Mouse (Mus musculus) olfactory bulb, adult 2 months (tissue): ENCODE data around the gene Vwa5b1. TPM values are rescaled to one million over a fixed set of nuclear protein-coding genes. Genes with fewer than 3 reads are reported as not detected.

Experiments used
- H3K27ac ChIP-seq: fragments of 200-500 bp; 2 replicates; pipeline ENCODE4 v1.5.1; 2012; ENCODE audit warnings: low read depth, low read length; ENCODE audit not compliant: insufficient read depth
- H3K4me1 ChIP-seq: fragments of 200-500 bp; 2 replicates; pipeline ENCODE4 v1.6.1; 2012; ENCODE audit warnings: low read length; ENCODE audit not compliant: control insufficient read depth, insufficient read depth
- H3K4me3 ChIP-seq: fragments of 200-500 bp; 2 replicates; pipeline ENCODE4 v1.5.1; 2012; ENCODE audit warnings: mild to moderate bottlenecking, low read depth, low read length, moderate library complexity; ENCODE audit not compliant: insufficient read depth
- CTCF ChIP-seq: fragments of 200-500 bp; IDR thresholded peaks from 2 replicates; pipeline ENCODE4 v1.5.1; 2012; ENCODE audit warnings: low read depth, mild to moderate bottlenecking, low read length, moderate library complexity; ENCODE audit not compliant: insufficient read depth
- POLR2A ChIP-seq: fragments of 200-500 bp; IDR thresholded peaks from 2 replicates; pipeline ENCODE4 v1.6.1; 2012; ENCODE audit warnings: mild to moderate bottlenecking, low read depth, low read length, moderate library complexity; ENCODE audit not compliant: insufficient read depth
- WGBS: fragments of 180-500 bp; shearing (Covaris S2); methylation state at CpG from one replicate; pipeline ENCODE4 v1.1.7; 2018; 5-methylcytosine and 5-hydroxymethylcytosine counted together
- polyA plus RNA-seq: library from polyadenylated mRNA; stranded (reverse); fragments of >200 nt; gene quantifications from 2 replicates; pipeline ENCODE4 v1.2.4, GENCODE M21; 2012; ENCODE audit warnings: low replicate concordance; ENCODE audit not compliant: missing spikeins, insufficient read depth, insufficient read length

The Vwa5b1 gene
- polyA plus RNA-seq, 1 experiment: not detected

DNA sequence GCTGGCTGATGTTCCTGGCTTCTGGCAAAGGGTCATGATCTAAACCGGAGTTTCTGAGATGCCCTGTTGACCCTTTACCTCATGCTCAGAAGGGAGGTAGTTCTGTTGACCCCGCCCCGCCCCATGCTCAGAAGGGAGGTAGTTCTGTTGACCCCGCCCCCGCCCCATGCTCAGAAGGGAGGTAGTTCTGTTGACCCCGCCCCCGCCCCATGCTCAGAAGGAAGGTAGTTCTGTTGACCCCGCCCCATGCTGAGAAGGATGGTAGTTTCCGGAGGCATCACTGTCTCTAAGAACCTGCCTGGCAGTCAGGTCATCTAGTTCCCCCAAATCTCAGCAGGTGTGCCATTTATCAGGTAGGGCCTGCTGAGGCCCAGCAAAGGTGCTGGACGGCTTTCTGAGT, 88.1 kb downstream of the Vwa5b1 start:
- no peak for TF ChIP-seq POLR2A
- TF ChIP-seq CTCF: no peak
- 44% methylated on average over 10 of the region's 10 CpGs for WGBS
- peaks cover 36% of the 10 kb centered on the region for H3K4me1 ChIP-seq
- H3K27ac ChIP-seq: no peak overlapping the region
- no peak overlapping the region for H3K4me3 ChIP-seq

DNA sequence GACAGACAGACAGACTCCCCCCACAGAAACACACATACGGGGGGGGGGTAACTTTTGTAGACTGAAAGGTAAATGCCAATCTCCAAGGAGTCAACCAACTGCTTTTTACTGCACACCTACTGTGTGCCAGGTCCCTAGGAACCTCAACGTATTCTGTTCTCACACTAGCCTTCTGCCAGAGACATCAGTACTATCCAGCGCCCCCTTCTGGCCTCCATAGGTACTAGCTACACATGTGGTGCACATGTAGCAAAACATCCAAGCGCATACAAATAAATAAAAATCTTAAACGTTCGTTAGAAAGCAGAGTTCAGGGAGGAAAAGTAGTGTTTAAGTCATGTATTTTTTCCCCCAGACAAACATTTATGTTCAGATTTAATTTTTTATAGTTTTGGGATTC, 88.6 kb downstream of the Vwa5b1 start:
- WGBS: 53% methylated on average over 6 of the region's 6 CpGs
- H3K4me1 ChIP-seq: peaks cover 33% of the 10 kb centered on the region
- H3K27ac ChIP-seq: no peak overlapping the region
- no peak for TF ChIP-seq CTCF
- no peak for TF ChIP-seq POLR2A
- no peak overlapping the region for H3K4me3 ChIP-seq

- H3K4me3 ChIP-seq: no peak overlapping the region
- H3K27ac ChIP-seq: no peak overlapping the region
- TF ChIP-seq CTCF (no peak), POLR2A (no peak)
- peaks cover 33% of the 10 kb centered on the region for H3K4me1 ChIP-seq
- 49% methylated on average over 11 of the region's 11 CpGs for WGBS
These were observed 89.4 kb downstream of the Vwa5b1 start for GRCm38 (mm10) chr4:138546241-138546640.

DNA sequence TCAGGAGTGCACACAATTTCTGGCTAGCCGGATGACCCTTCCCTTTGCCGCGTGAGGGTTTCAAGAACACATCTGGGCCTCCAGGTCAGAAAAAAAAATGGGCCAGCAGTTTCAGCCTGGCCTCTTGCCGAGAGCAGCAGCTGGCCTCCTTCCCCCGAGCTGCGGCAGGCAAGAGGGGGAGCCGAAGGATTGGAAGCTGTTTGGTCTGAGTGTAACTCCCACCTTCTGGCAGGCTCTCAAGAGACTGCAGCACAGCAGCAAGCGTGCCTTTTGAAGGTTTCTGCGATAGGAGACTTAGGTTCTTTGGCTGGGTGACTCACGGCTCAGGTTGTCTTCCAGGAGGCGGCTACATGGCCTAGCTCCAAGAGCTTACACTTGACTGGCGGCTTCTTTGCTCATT, 92.5 kb downstream of the Vwa5b1 start:
- Histone ChIP-seq H3K4me1 (peaks cover 38% of the 10 kb centered on the region), H3K27ac (no peak overlapping the region), H3K4me3 (no peak overlapping the region)
- 26% methylated on average over 12 of the region's 12 CpGs for WGBS
- no peak for TF ChIP-seq POLR2A
- no peak for TF ChIP-seq CTCF

DNA sequence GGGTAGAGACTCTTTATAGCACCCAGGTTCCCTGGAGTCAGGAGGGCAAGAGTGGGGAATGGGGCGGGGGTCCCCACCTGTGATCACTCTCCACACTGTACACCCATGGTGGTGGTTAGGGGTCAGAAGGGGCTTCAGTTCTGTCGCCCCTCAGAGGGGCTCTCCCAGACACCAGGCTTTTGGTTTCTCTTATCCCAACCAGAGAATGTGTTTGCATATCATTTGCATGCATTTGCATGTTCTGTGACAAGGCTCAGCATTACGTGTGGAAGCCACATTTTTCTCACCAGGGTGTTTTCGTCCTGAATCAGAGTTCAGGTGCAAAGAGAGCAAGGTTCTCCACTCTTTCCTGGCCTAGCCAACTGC, 97.6 kb downstream of the Vwa5b1 start:
- 49% methylated on average over 4 of the region's 4 CpGs for WGBS
- Histone ChIP-seq H3K27ac (no peak overlapping the region), H3K4me1 (peaks cover 32% of the 10 kb centered on the region), H3K4me3 (no peak overlapping the region)
- TF ChIP-seq POLR2A: no peak

- 30% methylated on average over 10 of the region's 10 CpGs for WGBS
- Histone ChIP-seq H3K4me3 (no peak overlapping the region), H3K27ac (no peak overlapping the region; the same call in 1 of the 2 replicates), H3K4me1 (peaks cover 27% of the 10 kb centered on the region)
- TF ChIP-seq CTCF (0 out of 2 replicates have a peak, but pooled peaks have one; percentile 18), POLR2A (no peak)
These were observed 98.2 kb downstream of the Vwa5b1 start for GRCm38 (mm10) chr4:138537210-138538083.

DNA sequence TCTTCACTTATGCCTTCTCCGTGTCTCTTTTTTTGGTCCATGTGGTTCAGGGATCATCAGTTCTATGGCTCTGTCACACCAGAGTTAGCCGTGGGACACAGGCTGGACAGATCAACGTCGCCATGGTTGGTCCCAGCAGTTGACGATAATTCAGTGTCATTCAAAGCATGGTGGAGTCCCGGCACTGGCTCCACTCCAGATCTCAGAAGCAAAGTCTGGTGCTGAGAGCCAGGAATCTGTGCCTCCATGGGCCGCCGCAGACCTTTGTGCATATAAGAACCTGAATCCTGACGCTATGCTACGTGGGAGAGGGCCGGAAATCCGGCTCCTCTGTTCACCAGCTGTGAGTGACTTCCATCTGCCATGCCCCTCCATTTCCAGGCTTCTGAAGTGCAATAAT, 100.1 kb downstream of the Vwa5b1 start:
- no peak for TF ChIP-seq POLR2A
- 82% methylated on average over 12 of the region's 12 CpGs for WGBS
- Histone ChIP-seq H3K27ac (no peak overlapping the region), H3K4me1 (peaks cover 27% of the 10 kb centered on the region), H3K4me3 (no peak overlapping the region)

- 95% methylated on average over 2 of the region's 2 CpGs for WGBS
- no peak overlapping the region for H3K4me3 ChIP-seq
These were observed 101.8 kb downstream of the Vwa5b1 start for GRCm38 (mm10) chr4:138533877-138534276.

GRCm38 (mm10) chr4:138531761-138532160, 103.9 kb downstream of the Vwa5b1 start:
- WGBS: 89% methylated on average over 2 of the region's 2 CpGs

More at GRCm38 (mm10) chr4:138533877-138534276, 101.8 kb downstream of the Vwa5b1 start:
- Histone ChIP-seq H3K27ac (no peak overlapping the region), H3K4me1 (peaks cover 28% of the 10 kb centered on the region)
- no peak for TF ChIP-seq POLR2A

More at GRCm38 (mm10) chr4:138531761-138532160, 103.9 kb downstream of the Vwa5b1 start:
- Histone ChIP-seq H3K27ac (no peak overlapping the region), H3K4me3 (no peak overlapping the region), H3K4me1 (peaks cover 8% of the 10 kb centered on the region)
- TF ChIP-seq POLR2A: no peak
- no peak for TF ChIP-seq CTCF
